Mouse (Mus musculus): ENCODE data around the gene Bpi. TPM values are rescaled to one million over a fixed set of nuclear protein-coding genes. Genes with fewer than 3 reads are reported as not detected.

Bpi gene
- polyA plus RNA-seq, 1 experiment = not detected

DNA sequence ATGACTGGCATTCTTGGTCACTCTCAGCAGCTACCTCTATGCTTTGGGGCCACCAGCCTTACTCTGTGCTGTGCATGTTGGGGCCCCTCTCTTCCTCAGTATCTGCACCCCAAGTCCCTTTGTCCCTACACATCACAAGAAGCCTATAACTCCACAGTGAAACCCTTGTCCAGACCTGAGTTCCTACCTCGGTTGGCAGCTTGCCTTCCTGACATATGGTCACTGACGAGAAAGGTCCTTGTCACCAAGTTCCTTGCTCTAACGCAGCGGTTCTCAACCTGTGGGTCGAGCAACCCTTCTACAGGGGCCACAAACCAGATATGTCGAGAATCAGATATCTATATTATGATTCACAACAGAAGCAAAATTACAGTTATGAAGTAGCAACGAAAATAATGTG is 25.2 kb downstream of the Bpi start:
- Histone ChIP-seq H3K36me3 (ENCODE audit: control insufficient read depth, insufficient read depth) (no peaks in the 10 kb centered on the region), H3K79me2 (ENCODE audit: control insufficient read depth, insufficient read depth) (no peaks in the 10 kb centered on the region), H3K4me2 (ENCODE audit: low read depth) (no peak overlapping the region), H3K4me3 (no peak overlapping the region), H3K27me3 (ENCODE audit: control insufficient read depth, insufficient read depth, insufficient read length) (no peaks in the 10 kb centered on the region), H3ac (ENCODE audit: control insufficient read depth, insufficient read length) (no peak overlapping the region)
- TF ChIP-seq MYOG (IDR thresholded peaks at IDR 0.05; ENCODE audit: control insufficient read depth in 1 of 3, insufficient read depth in 1 of 3, insufficient read length in 2 of 3, low read depth in 2 of 3) (no peak), TCF12 (IDR thresholded peaks at IDR 0.05; ENCODE audit: insufficient read depth, poor library complexity, severe bottlenecking) (no peak), MAX (IDR thresholded peaks at IDR 0.05; ENCODE audit: low read depth) (no peak), CEBPB (IDR thresholded peaks at IDR 0.05; ENCODE audit: insufficient read depth, poor library complexity, severe bottlenecking) (no peak), POLR2A (IDR thresholded peaks at IDR 0.05; ENCODE audit: insufficient read length, low read depth) (no peak), MYOD1 (IDR thresholded peaks at IDR 0.05; ENCODE audit: control insufficient read depth in 1 of 3, insufficient read length in 2 of 3, low read depth in 2 of 3) (no peak), USF1 (IDR thresholded peaks at IDR 0.05; ENCODE audit: low read depth) (no peak), TCF3 (IDR thresholded peaks at IDR 0.05; ENCODE audit: insufficient read length, low read depth) (no peak), POLR2AphosphoS2 (IDR thresholded peaks at IDR 0.05; ENCODE audit: insufficient read length, low read depth) (no peak), E2F4 (IDR thresholded peaks at IDR 0.05; ENCODE audit: insufficient read depth) (no peak), REST (IDR thresholded peaks at IDR 0.05; ENCODE audit: insufficient read depth, insufficient read length) (no peak), SRF (IDR thresholded peaks at IDR 0.05; ENCODE audit: control insufficient read depth, insufficient read length, low read depth) (no peak)

DNA sequence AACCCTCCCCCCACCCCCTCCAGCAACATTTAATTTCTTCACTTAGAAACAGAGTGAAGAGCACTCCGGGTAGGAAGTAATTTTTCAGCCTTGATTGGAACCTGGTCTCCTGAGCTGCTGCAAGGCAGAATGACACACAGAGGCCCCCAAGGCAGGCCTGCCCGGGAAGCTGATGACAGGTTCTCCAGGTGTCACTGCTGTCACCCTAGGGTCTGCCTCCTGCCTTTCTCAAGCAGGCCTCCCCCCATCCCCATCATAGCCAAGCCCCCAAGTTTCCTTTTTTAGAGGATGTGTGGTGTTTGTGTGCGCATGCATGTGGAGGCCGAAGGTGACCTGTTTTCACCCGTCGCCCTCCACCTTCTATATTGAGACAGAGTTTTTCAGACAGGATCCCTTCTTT is 25.9 kb downstream of the Bpi start:
- TF ChIP-seq MYOG (IDR thresholded peaks at IDR 0.05; ENCODE audit: control insufficient read depth in 1 of 3, insufficient read depth in 1 of 3, insufficient read length in 2 of 3, low read depth in 2 of 3) = no peak
- TF ChIP-seq MYOD1 (IDR thresholded peaks at IDR 0.05; ENCODE audit: control insufficient read depth in 1 of 3, insufficient read length in 2 of 3, low read depth in 2 of 3) = no peak
- TF ChIP-seq CEBPB (IDR thresholded peaks at IDR 0.05; ENCODE audit: insufficient read depth, poor library complexity, severe bottlenecking) = no peak
- TF ChIP-seq TCF3 (IDR thresholded peaks at IDR 0.05; ENCODE audit: insufficient read length, low read depth) = no peak
- no peak for TF ChIP-seq USF1 (IDR thresholded peaks at IDR 0.05; ENCODE audit: low read depth)
- no peak for TF ChIP-seq MAX (IDR thresholded peaks at IDR 0.05; ENCODE audit: low read depth)
- no peak for TF ChIP-seq POLR2A (IDR thresholded peaks at IDR 0.05; ENCODE audit: insufficient read length, low read depth)
- no peak for TF ChIP-seq REST (IDR thresholded peaks at IDR 0.05; ENCODE audit: insufficient read depth, insufficient read length)
- no peak for TF ChIP-seq POLR2AphosphoS2 (IDR thresholded peaks at IDR 0.05; ENCODE audit: insufficient read length, low read depth)
- no peak for TF ChIP-seq E2F4 (IDR thresholded peaks at IDR 0.05; ENCODE audit: insufficient read depth)
- TF ChIP-seq SRF (IDR thresholded peaks at IDR 0.05; ENCODE audit: control insufficient read depth, insufficient read length, low read depth) = no peak
- no peak for TF ChIP-seq TCF12 (IDR thresholded peaks at IDR 0.05; ENCODE audit: insufficient read depth, poor library complexity, severe bottlenecking)
- Histone ChIP-seq H3K36me3 (ENCODE audit: control insufficient read depth, insufficient read depth) (no peaks in the 10 kb centered on the region), H3K4me2 (ENCODE audit: low read depth) (no peak overlapping the region), H3K79me2 (ENCODE audit: control insufficient read depth, insufficient read depth) (no peaks in the 10 kb centered on the region), H3ac (ENCODE audit: control insufficient read depth, insufficient read length) (no peak overlapping the region), H3K27me3 (ENCODE audit: control insufficient read depth, insufficient read depth, insufficient read length) (no peaks in the 10 kb centered on the region), H3K4me3 (no peak overlapping the region)

DNA sequence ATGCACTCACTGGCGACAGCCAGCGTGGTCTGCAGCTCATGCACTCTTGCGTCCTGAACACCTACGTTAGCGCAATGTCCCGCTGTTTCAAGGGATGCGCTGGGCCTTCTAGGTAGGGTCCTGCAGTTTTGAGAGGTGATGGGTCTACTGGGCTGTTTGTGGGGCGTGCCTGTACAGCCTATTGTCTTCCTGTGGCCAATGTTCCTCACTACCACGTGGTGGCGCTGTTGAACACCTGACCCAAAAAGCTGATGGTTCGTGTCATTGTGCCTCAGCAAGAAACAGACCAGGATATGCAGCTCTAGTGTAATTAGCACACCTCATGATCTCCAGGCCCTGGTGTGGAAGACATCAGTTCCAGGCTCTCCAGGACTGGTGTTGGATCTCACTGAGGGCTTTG is 26.7 kb downstream of the Bpi start:
- peak in 1 of 3 experiments; percentile 3 for TF ChIP-seq MYOD1 (IDR thresholded peaks at IDR 0.05; ENCODE audit: control insufficient read depth in 1 of 3, insufficient read length in 2 of 3, low read depth in 2 of 3)
- no peak for TF ChIP-seq E2F4 (IDR thresholded peaks at IDR 0.05; ENCODE audit: insufficient read depth)
- TF ChIP-seq POLR2A (IDR thresholded peaks at IDR 0.05; ENCODE audit: insufficient read length, low read depth) = no peak
- TF ChIP-seq USF1 (IDR thresholded peaks at IDR 0.05; ENCODE audit: low read depth) = no peak
- Histone ChIP-seq H3K4me3 (no peak overlapping the region), H3K36me3 (ENCODE audit: control insufficient read depth, insufficient read depth) (no peaks in the 10 kb centered on the region), H3ac (ENCODE audit: control insufficient read depth, insufficient read length) (no peak overlapping the region), H3K27me3 (ENCODE audit: control insufficient read depth, insufficient read depth, insufficient read length) (no peaks in the 10 kb centered on the region), H3K79me2 (ENCODE audit: control insufficient read depth, insufficient read depth) (no peaks in the 10 kb centered on the region), H3K4me2 (ENCODE audit: low read depth) (no peak overlapping the region)

DNA sequence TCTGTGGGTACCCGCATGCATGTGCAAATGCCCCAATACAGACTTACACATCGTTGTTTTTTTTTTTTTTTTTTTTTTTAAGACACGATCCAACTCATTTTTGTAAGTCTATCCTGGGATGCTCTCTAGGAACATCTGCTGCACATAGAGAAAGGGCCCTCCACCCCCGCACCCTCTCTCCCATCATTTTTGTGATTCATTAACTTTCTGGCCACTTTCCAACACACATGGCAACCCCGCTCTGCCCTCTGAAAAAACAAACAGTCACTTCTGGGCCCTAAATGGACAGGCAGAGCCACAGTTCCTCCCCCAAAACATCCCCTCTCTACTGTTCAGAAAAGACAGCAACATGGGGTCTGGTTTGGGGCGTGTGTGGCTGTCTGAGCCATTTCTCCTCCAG is 27.8 kb downstream of the Bpi start:
- TF ChIP-seq CEBPB (IDR thresholded peaks at IDR 0.05; ENCODE audit: insufficient read depth, poor library complexity, severe bottlenecking) (no peak), MYOD1 (IDR thresholded peaks at IDR 0.05; ENCODE audit: control insufficient read depth in 1 of 3, insufficient read length in 2 of 3, low read depth in 2 of 3) (no peak), USF1 (IDR thresholded peaks at IDR 0.05; ENCODE audit: low read depth) (no peak), TCF12 (IDR thresholded peaks at IDR 0.05; ENCODE audit: insufficient read depth, poor library complexity, severe bottlenecking) (no peak), REST (IDR thresholded peaks at IDR 0.05; ENCODE audit: insufficient read depth, insufficient read length) (no peak), MAX (IDR thresholded peaks at IDR 0.05; ENCODE audit: low read depth) (no peak), POLR2AphosphoS2 (IDR thresholded peaks at IDR 0.05; ENCODE audit: insufficient read length, low read depth) (no peak), TCF3 (IDR thresholded peaks at IDR 0.05; ENCODE audit: insufficient read length, low read depth) (no peak), SRF (IDR thresholded peaks at IDR 0.05; ENCODE audit: control insufficient read depth, insufficient read length, low read depth) (no peak)
- H3K4me2 ChIP-seq (ENCODE audit: low read depth) = no peak overlapping the region
- no peaks in the 10 kb centered on the region for H3K36me3 ChIP-seq (ENCODE audit: control insufficient read depth, insufficient read depth)
- H3K27me3 ChIP-seq (ENCODE audit: control insufficient read depth, insufficient read depth, insufficient read length) = no peaks in the 10 kb centered on the region
- no peaks in the 10 kb centered on the region for H3K79me2 ChIP-seq (ENCODE audit: control insufficient read depth, insufficient read depth)
- H3K4me3 ChIP-seq = no peak overlapping the region
- no peak overlapping the region for H3ac ChIP-seq (ENCODE audit: control insufficient read depth, insufficient read length)

DNA sequence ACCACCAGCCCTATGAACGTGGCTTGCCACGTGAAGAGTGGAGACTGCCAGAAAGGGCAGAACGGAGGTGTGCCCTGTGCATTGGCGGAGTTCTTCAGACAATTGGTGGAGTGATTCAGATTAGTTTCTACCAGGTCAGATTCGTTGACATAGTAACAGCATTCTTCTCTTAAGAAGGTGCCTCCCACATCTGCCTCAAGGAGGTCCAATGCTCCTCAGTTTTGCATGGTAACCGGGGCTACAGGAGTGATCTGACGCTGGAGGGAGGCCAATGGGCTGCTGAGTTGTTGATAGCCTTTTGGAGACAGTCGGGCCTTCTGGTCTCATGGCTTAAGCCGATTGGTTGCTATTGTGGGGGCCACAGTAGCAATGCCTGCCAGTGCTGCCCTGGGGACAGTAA is 37.8 kb downstream of the Bpi start:
- Histone ChIP-seq H3K4me3 (no peak overlapping the region), H3K4me2 (ENCODE audit: low read depth) (no peak overlapping the region), H3K36me3 (ENCODE audit: control insufficient read depth, insufficient read depth) (no peaks in the 10 kb centered on the region), H3ac (ENCODE audit: control insufficient read depth, insufficient read length) (no peak overlapping the region), H3K79me2 (ENCODE audit: control insufficient read depth, insufficient read depth) (no peaks in the 10 kb centered on the region), H3K27me3 (ENCODE audit: control insufficient read depth, insufficient read depth, insufficient read length) (peaks cover 21% of the 10 kb centered on the region)
- no peak for TF ChIP-seq CEBPB (IDR thresholded peaks at IDR 0.05; ENCODE audit: insufficient read depth, poor library complexity, severe bottlenecking)
- TF ChIP-seq MYOG (IDR thresholded peaks at IDR 0.05; ENCODE audit: control insufficient read depth in 1 of 3, insufficient read depth in 1 of 3, insufficient read length in 2 of 3, low read depth in 2 of 3) = no peak
- TF ChIP-seq MYOD1 (IDR thresholded peaks at IDR 0.05; ENCODE audit: control insufficient read depth in 1 of 3, insufficient read length in 2 of 3, low read depth in 2 of 3) = no peak
- TF ChIP-seq MAX (IDR thresholded peaks at IDR 0.05; ENCODE audit: low read depth) = no peak
